Mouse (Mus musculus): Measurements from ENCODE around the gene Cep112.
"Not testable (repeated sequence)": the region's sequence is repeated elsewhere in the genome, so short reads cannot be mapped to it uniquely, and the experiment has no call there.

Gene Cep112

DNA sequence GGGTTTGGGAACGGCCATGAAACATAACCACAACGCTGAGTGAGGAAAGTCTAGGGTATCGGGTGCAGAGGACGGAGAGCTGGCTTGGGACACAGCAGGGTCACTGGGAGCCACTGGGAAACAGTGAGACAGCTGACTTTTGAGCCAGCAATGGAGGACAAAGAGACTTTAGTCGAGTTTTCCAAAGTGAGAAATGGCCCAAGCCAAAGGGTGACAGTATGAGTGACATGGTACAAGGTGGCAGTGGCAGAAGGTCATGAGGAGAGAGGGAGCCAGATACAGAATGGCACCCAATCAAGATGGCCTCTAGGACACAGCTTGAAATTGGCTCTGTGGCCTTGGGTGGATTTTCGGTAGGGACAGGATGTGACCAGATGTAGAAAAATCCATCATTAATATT, 433.9 kb downstream of the Cep112 start:
- DNase-seq (ENCODE audit: extremely low read depth, insufficient read length, low spot score), result no peak

DNA sequence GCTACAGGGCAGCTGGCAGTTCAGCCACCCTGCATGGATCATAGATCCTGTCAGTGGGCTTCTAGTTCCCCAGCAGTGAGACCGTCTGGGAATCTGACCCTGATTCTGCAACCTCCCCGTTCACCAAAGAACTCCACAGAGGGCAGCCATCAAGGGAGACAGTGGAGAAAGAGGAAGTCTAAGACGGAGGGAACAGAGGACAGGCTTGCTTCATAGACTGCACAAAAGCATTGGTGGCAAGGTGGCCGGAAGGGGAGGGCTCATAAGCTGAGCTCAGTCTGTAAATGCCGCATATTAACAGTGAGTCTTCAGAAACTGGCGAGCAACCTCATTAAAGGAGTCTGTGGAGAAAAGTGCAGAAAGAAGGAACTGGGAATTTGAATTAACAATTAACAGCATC, 437.4 kb downstream of the Cep112 start:
- DNase-seq (ENCODE audit: extremely low read depth, insufficient read length, low spot score), result no peak

DNA sequence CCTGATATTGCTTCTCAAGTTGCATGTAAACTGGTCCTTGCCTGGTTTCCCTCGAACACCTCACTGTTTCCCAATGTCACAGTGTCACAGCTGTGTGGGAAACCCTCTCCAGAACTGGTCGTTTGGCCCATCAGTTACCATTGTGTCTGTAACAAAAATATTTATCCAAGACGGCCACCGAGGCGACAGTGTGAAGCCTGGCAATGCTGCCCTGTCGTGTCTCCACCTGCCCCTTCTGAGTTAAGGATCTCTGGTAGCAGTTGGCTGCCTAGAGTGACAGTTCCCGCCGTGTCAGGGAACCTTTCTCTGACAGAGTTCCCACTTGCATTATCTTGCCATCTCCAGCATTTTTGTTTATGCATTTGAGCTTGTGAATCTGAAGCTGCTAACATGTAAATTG, 440.8 kb downstream of the Cep112 start:
- DNase-seq (ENCODE audit: extremely low read depth, insufficient read length, low spot score), result no peak

DNA sequence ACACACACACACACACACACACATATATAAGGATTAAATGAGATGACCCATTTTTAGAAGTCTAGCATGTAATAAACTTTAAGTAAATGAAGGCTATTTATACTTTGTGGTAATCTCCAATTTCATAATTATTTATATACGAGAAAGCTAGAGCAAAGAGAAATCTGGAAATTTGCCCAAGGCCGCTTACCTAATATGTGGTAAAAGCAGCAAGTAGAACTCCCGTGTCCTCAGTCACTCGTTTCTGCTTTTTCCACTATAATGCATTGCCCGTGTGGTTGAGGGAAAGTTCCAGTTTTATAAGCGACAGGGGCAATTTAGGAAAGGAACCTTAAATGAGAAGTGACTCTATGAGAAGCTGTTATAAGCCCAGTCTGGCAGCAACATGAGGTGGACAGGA, 442.5 kb downstream of the Cep112 start:
- no peak for DNase-seq (ENCODE audit: extremely low read depth, insufficient read length, low spot score)

DNA sequence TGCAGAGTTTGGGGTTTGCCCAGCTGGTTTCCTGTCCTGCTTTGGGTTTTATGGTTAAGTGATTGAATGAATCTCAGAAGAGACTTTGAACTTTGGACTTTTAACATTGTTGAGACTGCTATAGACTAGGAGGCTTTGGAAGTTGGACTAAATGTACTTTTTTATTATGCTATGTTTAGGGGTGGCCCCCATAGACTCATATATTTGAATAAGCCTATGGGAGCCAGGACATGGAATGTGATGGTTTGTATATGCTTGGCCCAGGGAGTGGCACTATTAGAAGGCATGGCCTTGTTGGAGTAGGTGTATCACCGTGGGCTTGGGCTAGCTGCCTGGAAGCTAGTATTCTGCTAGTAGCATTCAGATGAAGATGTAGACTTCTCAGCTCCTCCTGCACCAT, 446.3 kb downstream of the Cep112 start:
- not testable (repeated sequence) for DNase-seq (ENCODE audit: extremely low read depth, insufficient read length, low spot score)

DNA sequence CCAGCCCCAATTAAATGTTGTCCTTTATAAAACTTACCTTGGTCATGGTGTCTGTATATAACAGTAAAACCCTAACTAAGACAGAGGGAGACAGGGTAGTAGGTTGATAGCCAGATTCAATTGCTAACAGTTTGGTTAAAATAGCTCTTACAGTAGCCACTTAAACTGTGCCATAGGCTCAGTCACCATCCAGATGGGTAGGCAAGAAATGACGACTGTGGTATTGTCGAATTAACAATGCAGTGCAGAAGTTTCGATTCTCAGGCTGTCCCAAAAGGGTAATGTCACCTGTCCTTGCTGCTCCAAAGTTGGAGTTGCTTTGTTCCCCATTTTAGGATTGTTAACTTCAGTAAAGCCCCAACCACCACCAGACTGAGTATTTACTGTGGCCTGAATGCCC, 446.8 kb downstream of the Cep112 start:
- no peak for DNase-seq (ENCODE audit: extremely low read depth, insufficient read length, low spot score)

DNA sequence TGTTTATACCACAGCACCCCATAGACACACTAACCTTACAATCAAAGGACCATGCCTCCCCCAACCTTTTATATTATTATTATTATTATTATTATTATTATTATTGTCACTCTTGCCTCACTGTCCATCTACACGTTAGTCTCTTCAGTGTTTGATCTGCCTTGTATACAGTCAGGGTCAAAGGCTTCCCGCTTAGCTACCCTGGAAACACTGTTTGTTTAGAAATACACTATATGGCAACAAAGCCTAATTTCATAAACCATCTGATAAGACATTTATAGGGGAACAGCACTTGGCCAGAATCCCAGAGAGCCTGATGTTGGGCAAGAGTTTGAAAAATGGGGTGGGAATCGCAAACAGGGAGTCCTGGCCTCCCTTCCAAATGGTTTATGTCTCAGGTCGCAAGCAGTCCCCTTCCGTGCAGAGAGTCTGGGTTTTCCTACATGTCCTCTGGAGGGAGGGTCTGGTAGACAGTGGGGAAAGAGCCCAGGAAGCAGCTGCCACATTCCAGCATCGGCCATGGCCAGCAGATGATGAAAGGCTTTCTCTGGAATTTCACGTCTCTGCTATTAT, 451.7 kb downstream of the Cep112 start:
- DNase-seq (ENCODE audit: extremely low read depth, insufficient read length, low spot score), result no peak

DNA sequence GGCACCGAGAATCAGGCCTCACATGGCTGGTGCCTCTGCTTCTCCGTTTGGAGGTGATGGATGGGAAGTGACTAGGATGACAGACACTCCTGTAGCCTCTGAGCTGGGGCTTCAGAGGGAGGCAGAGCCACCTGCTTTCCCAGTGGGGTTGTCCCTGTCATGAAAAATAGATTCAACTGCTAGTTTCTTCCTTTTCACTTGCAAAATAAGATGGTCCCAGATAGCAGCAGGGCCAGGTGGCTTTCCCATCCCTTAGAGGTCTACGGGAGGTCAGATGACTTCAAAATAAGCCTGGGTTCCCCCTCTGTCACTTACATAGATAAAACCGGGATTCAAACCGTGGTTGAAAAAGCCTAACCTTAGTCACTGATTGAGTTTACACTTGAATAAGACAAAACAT, 452.5 kb downstream of the Cep112 start:
- no peak for DNase-seq (ENCODE audit: extremely low read depth, insufficient read length, low spot score)

DNA sequence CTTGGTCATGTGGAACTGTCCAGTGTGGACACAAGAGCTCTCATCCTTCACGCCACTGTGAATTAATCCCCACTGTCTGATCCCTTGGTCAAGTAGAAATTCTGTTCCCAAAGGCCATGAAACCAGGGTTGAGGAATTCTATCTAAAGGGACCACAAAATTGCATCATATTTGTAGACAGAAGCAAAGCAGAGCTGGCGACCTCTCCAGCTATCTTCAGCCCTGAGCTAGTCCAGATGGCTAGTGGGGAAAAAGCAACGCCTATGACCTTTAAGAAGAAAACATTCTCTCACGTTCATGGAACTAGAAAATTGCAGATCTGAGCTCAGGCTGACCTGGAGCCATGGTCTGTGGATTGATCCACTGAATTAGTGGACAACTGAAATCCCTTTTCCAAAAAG, 455.6 kb downstream of the Cep112 start:
- no peak for DNase-seq (ENCODE audit: extremely low read depth, insufficient read length, low spot score)

DNA sequence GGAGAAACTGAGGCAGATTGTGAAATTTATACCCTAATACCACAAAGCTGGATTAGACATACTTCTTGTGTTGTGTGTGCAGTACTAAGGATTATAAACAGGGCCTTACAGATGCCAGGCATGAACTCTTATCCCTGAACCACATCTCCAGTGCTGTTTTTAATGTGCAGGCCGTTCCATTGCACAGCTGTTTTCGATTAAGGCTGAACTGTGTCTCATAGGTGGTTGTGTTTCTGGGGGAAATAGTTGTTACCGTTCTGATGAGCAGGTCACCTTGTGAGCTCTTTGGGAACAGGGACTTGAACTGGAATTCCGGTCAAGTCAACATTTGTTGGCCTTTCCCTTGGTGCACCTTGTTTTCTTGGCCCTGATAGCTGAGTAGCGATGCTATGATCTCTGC, 456.7 kb downstream of the Cep112 start:
- DNase-seq (ENCODE audit: extremely low read depth, insufficient read length, low spot score), result no peak

DNA sequence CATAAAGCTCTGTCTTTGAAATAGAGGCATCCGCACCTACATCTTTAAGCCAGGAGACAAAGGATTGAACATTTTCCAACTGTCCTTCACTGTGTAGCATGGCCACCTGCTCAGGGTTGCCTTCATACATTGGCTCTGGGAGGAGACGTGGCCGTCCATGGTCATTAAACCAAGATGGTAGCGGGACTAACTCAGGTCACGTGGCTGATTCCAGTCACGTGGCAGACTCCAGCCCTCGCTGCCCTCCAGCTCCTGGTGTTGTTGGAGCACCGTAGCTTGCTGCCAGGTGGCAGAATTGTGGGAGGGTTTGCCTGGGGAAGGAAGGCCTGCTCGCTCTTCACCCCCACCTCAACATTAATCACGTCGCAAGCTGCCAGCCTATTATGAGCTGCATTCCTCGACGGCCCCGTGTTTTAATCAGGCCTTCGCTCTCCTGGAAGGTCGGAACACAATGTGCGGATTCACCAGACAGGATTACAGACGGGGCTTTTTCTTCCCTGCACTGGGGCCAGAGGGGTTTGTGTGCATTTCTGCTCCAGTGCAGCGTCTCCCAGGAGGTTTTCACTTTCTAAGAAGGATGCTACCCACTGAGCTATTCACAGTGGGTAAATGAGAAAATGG, 460.4 kb downstream of the Cep112 start:
- peak; percentile 16 for DNase-seq (ENCODE audit: extremely low read depth, insufficient read length, low spot score)

DNA sequence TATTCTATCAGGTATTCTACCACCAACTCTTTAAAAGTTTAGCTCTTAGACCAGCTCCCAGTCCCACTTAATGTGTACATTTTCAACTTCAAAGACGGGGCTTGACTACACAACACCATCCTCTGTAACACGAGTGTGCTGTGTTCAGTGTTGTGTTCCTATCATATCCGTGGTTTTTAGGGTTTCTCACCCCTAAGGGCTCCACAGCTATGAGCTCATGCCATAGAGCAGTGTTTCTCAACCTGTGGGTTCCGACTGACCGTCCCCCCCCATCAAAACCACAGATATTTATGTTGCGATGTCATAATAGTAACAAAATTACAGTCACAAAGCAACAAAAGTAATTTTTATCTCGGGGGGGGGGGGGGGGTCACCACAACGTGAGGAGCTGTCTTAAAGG, 461.1 kb downstream of the Cep112 start:
- peak; percentile 60 for DNase-seq (ENCODE audit: extremely low read depth, insufficient read length, low spot score)

DNA sequence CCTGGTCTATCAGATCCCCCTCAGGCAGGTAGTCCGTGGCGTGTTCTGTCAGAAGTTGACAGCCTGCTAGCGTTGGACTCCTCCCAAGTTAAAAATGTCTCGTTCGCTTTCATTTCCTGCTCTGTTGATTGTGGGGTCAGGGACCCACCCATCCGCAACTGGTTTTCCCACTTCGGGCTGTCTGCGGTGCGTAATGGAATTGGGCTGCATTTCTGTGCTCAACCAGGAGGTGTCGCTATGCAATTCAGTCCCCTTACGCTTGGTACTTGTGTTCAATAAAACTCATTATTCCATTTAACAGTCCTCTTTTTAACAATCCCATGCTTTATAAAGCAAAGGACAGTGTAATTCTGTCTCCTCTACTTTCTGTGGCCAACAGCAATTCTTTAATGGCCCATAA, 464.1 kb downstream of the Cep112 start:
- no peak for DNase-seq (ENCODE audit: extremely low read depth, insufficient read length, low spot score)

DNA sequence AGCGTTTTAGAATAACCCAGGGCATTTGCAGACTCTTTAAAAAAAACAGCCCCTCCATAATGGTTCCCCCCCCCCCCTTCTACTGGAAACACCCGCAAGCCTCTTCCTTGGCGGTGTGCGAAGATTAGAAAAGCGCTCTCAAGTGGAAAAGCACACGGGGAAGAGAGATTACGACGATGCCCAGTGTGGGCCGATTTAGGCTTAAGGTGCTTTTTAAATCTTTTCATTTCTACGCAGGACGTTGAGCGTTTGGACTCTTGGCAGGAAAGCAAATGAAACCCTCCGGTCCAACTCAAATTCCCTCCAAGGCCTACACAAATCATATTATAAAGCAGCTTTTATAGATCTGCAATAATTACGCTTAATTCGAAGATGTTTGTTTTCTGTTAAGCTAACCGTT, 465.6 kb downstream of the Cep112 start:
- DNase-seq (ENCODE audit: extremely low read depth, insufficient read length, low spot score), result no peak

DNA sequence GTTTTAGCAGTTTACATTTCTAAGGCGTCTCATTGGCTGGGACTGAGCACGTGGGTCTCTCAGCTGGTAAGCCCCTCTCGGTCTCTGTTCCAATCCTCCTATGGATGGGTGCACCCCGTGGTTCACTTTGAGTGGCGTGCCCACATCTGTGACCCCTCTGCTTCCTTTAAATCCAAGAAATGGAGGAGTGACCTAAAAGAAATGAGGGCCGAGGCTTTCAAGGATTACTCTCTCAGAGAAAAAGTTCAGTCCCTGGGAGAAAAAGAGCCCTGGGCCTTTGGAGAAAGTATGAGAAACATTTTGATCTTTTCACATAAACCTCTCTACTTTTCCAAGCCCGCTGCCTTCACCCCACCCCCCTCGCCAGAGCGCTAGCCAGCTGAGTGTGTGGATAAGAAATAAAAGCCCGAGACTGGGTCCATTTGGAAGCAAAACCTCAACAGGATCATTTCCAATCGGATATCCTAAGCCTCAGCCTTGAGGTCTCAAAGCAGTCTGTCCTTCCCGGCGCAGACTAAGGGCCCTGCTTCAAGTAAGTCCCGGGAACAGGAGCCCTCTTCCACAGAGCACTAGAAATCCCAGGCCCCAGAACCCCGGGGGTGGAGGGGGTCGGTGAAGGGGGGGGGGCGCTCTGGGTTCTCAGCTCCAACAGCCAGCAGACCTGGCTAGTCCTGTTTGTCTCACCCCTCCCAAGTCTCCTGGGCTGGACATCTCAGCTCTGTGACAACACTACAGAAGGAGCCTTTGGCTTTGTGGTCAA, 466.3 kb downstream of the Cep112 start:
- DNase-seq (ENCODE audit: extremely low read depth, insufficient read length, low spot score), result no peak

DNA sequence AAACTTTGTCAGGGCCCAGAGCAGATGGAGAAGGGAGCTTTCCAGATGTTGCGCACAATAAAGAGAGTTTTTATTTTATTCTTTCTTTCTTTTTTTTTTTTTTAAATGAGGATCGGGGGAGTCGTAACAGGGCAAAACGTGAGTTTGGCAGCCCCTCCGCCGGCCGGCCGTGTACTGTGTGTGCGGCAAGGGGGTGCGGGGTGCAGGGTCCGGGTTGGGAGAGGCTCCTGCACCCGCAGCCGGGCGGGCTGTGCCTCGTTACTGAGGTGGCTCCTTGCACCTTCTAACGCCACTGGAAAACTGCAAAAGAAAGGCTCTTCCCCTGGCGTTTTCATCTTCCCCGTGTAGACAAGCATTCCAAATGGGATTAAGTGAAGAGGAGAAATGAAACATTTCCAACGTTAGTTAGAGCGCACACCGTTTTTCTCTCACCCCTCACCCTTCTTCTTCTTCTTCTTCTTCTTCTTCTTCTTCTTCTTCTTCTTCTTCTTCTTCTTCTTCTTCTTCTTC, 466.9 kb downstream of the Cep112 start:
- no peak for DNase-seq (ENCODE audit: extremely low read depth, insufficient read length, low spot score)

DNA sequence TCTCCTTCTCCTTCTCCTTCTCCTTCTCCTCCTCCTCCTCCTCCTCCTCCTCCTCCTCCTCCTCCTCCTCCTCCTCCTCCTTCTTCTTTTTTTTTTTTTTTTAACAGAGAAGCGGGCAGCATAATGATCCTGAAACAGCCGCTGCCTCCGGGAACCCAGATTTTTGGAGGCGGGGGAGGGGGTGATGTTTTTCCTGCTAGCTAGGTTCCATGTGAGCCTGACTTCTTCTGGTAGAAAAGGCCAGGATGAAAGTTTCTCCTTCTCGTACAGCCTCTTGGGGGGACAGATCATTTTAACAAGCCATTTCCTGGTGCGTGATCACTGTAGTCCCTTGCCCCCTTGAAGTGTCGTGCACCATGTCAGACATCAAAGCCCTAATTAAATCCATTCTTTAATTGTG, 467.4 kb downstream of the Cep112 start:
- no peak for DNase-seq (ENCODE audit: extremely low read depth, insufficient read length, low spot score)

DNA sequence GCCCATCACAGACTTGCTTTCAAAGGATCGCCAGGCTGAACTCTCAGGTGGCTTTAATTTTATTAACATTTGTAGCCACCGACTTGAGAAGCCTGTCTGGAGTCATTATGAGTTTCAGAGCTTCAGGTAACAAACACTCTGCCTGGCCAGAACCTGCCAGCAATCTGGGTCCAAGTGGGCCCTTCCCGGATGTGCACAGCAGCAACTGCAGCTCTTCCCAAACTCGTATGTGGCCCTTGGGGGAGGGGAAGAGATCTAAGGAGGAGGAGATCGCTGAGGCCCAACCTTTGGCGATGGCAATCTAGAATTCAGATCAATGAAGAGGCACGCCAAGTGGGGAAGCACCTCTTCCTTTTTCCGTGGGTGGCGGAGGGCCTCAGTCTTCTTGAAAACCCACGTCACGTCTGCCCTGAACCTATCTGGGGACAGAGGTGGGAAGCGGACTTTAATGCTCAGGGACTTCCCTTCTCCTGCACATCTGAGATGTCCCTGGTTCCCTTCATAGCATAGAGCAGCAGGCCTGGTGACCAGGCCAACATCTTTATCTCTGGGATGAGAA, 468.3 kb downstream of the Cep112 start:
- no peak for DNase-seq (ENCODE audit: extremely low read depth, insufficient read length, low spot score)

DNA sequence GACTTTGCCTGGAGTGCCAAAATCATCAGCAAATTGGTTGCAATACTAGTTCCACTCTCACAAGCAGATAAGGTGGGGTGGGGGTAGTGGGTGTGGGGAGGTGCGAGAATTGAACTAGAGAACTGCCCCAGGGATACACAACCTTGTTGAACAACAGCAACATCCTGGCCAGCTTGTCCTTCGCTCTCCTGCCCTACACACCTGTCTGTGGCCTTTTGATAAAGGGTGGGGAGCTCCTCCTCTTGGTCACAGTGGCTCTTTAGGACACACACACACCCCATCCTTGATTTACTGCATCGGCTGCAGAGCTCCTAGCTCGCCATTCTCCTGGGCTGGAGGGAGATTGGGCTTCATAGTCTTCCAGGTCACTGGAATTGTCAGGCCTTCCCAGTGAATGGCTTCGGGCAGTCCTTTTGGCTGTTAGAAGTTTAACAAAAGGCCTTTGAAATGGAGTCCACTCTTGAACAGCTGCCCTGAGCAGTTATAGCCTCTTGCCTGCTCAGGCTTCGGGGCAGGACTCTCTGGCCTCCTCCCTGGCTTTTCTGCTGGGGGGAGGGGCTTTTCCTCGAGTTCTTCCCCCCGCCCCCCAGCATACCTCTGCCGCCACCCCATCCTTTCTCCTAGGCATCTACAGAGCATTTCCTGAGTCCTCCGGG, 469.0 kb downstream of the Cep112 start:
- DNase-seq (ENCODE audit: extremely low read depth, insufficient read length, low spot score), result no peak

DNA sequence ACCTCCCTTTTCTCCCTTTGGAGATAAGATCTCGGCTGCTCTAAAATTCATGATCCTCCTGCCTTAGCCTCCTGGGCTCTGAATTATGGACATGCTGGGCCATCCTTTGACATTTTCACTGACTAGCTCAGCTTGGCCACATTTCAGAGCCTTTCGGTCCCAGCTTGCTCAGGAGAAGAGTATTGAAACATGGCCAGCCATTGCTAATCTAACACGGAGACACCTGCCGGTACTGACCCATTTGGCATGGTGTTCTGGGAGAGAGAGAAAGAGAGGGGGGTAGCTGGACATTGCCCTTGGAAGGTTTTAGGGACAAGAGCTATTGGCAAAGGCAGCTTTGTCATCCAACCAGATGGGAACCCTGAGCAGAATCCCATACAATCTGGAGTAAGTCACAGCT, 472.0 kb downstream of the Cep112 start:
- no peak for DNase-seq (ENCODE audit: extremely low read depth, insufficient read length, low spot score)

DNA sequence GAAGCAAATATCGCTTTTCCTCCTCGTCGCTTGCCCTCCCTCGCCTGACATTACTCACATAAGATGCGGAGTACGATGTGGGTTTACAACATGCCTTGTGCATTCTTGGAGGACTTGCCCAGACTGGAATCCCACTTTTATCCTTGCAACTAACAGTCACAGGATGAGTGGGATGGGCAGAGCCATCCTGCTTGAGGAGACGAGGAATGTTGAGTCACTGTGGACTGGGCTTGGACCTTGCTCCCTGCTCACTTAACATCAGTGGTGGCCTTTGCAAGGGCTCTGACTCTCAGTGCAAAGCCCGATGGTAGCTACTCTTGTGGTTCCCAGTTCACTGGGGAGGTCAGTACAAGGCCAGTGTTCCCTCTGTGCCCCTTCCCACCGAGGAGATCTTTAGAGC, 473.1 kb downstream of the Cep112 start:
- DNase-seq (ENCODE audit: extremely low read depth, insufficient read length, low spot score), result peak; percentile 44
